Mouse (Mus musculus) left cerebral cortex, postnatal 10 days (tissue): ENCODE measurements around the gene Clic3. TPM values are rescaled to one million over a fixed set of nuclear protein-coding genes. Genes with fewer than 3 reads are reported as not detected.
"Not testable (repeated sequence)": the region's sequence is repeated elsewhere in the genome, so short reads cannot be mapped to it uniquely, and the experiment has no call there.

Source experiments
- DNase-seq, 2 experiments: peaks; one replicate each; pipeline ENCODE4 v3.0.0; 2021 to 2022; ENCODE audit warnings: low spot score in 2 of 2, mixed read lengths in 1 of 2; ENCODE audit errors: extremely low spot score in 1 of 2
- intact Hi-C: fragments of 180-260 bp; cut with DNase I; formaldehyde crosslinking; loops from one replicate; pipeline ENCODE4 v1.15.1; 2025
- total RNA-seq, 2 experiments: library from RNA; stranded (reverse); gene quantifications; 2 replicates each; pipeline ENCODE4 v1.2.3; 2021

Clic3 gene
- total RNA-seq: under 1 TPM in 1 of 2 experiments, not detected in 1; 0.87 TPM

- intact Hi-C loops: no loop called here
Observed at GRCm38 (mm10) chr2:25456205-25456953, at the start of gene Clic3. Gene Clic3 (plus strand): TSS chr2:25456838.

GRCm38 (mm10) chr2:25408908-25409307 lies 47.7 kb upstream of the Clic3 start:
- intact Hi-C loops: no loop called here
- peak in 1 of 2 experiments; percentile 17 for DNase-seq

More at GRCm38 (mm10) chr2:25456205-25456953, at the start of gene Clic3:
- no peak for DNase-seq

- intact Hi-C loops, DNase-seq: not testable (repeated sequence)
Observed at GRCm38 (mm10) chr2:25413436-25413835, 43.2 kb upstream of the Clic3 start.

GRCm38 (mm10) chr2:25417426-25417825 lies 39.2 kb upstream of the Clic3 start:
- DNase-seq: no peak

GRCm38 (mm10) chr2:25421896-25422295 lies 34.7 kb upstream of the Clic3 start:
- intact Hi-C loops: loop anchor here (5.0 kb wide), 1 partner anchor 75 kb away; no protein-coding TSS in a partner anchor
- no peak for DNase-seq

More at GRCm38 (mm10) chr2:25417426-25417825, 39.2 kb upstream of the Clic3 start:
- intact Hi-C loops: no loop called here

- intact Hi-C loops: loop anchor here (5.0 kb wide), 1 partner anchor 75 kb away; no protein-coding TSS in a partner anchor
- no peak for DNase-seq
Observed at GRCm38 (mm10) chr2:25422587-25423410, 33.8 kb upstream of the Clic3 start, which contains the start of gene Fut7. Gene Fut7 (plus strand): TSS chr2:25423267.

GRCm38 (mm10) chr2:25423626-25424025 lies 33.0 kb upstream of the Clic3 start:
- DNase-seq: no peak
- intact Hi-C loops: loop anchor here (5.0 kb wide), 1 partner anchor 74 kb away; no protein-coding TSS in a partner anchor

GRCm38 (mm10) chr2:25425481-25425880 lies 31.2 kb upstream of the Clic3 start:
- intact Hi-C loops: loop anchor here (5.0 kb wide), 1 partner anchor 127 kb away; no protein-coding TSS in a partner anchor
- no peak for DNase-seq

GRCm38 (mm10) chr2:25426721-25427191 lies 29.9 kb upstream of the Clic3 start:
- DNase-seq: peak; percentile 65 to 74
- intact Hi-C loops: loop anchor here (5.0 kb wide), 1 partner anchor 126 kb away; no protein-coding TSS in a partner anchor

GRCm38 (mm10) chr2:25427256-25427655 lies 29.4 kb upstream of the Clic3 start:
- no peak for DNase-seq
- intact Hi-C loops: loop anchor here (5.0 kb wide), 1 partner anchor 125 kb away; no protein-coding TSS in a partner anchor

- peak; percentile 92 to 96 for DNase-seq
- intact Hi-C loops: loop anchor here (5.0 kb wide), 1 partner anchor 124 kb away; no protein-coding TSS in a partner anchor
Observed at GRCm38 (mm10) chr2:25428442-25429236, 28.0 kb upstream of the Clic3 start, which contains the start of gene Abca2. Gene Abca2 (plus strand): TSS chr2:25428703.

GRCm38 (mm10) chr2:25429435-25430180 lies 27.0 kb upstream of the Clic3 start:
- intact Hi-C loops: loop anchor here (5.0 kb wide), 1 partner anchor 123 kb away; no protein-coding TSS in a partner anchor
- no peak for DNase-seq

GRCm38 (mm10) chr2:25430395-25431233 lies 26.0 kb upstream of the Clic3 start:
- intact Hi-C loops: no loop called here
- DNase-seq: peak in 1 of 2 experiments; percentile 33

GRCm38 (mm10) chr2:25431308-25431855 lies 25.3 kb upstream of the Clic3 start:
- intact Hi-C loops: no loop called here
- DNase-seq: peak in 1 of 2 experiments; percentile 17

- intact Hi-C loops: no loop called here
- peak in 1 of 2 experiments; percentile 32 for DNase-seq
Observed at GRCm38 (mm10) chr2:25432326-25433098, 24.1 kb upstream of the Clic3 start.

GRCm38 (mm10) chr2:25433101-25433500 lies 23.5 kb upstream of the Clic3 start:
- peak in 1 of 2 experiments; percentile 20 for DNase-seq
- intact Hi-C loops: no loop called here
